Mouse (Mus musculus): Measurements from ENCODE around the gene Kcnh6. TPM values are rescaled to one million over a fixed set of nuclear protein-coding genes. Genes with fewer than 3 reads are reported as not detected.

Gene Kcnh6
- polyA plus RNA-seq, 1 experiment, result not detected

DNA sequence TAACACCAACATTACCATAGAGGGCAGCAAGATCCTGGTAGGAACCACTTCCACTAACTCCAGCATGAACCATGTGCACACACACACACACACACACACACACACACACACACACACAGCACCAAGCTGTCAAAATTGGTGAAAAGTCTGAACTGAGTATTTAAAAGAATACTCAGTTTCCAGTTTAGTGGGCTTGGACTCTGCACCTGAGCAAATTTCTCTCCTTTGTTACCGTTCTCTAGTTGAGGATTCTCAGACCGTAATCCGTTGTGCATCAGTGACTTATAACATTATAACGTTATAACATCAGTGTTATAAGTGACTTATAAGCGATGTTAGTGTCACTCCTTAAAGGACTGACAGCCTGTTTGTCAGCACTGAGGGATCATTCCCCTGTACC, 32.3 kb upstream of the Kcnh6 start:
- Histone ChIP-seq H3K9me3 (no peaks in the 10 kb centered on the region), H3K36me3 (replicated peaks; ENCODE audit: low read length) (no peaks in the 10 kb centered on the region), H3K27me3 (replicated peaks) (peaks cover 95% of the 10 kb centered on the region), H3K4me1 (no peaks in the 10 kb centered on the region), H3K4me3 (replicated peaks) (no peak overlapping the region)
- TF ChIP-seq GATA1 (IDR thresholded peaks at IDR 0.05; ENCODE audit: borderline replicate concordance, low read length), result no peak
- no peak for TF ChIP-seq FLI1 (IDR thresholded peaks at IDR 0.05; ENCODE audit: low read length)

DNA sequence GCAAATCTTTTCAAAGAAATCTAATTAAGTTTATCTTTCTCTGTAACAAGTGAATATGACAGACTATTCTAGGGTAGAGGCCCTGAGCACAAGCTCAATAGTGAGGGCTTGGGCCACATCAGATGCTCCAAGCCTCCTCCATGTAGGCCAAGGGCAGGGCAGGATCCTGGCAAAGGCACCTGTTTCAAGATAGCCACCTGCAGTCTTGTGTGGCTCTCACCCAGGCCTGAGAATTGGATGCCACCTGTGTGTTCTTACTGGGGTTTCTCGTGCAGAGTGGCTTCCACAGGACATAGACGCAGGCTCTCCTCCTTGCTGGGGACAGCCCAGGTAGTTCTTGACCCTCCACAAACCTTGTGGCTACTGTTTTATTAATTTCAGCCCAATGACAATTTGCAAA, 29.7 kb upstream of the Kcnh6 start:
- no peaks in the 10 kb centered on the region for H3K9me3 ChIP-seq
- no peaks in the 10 kb centered on the region for H3K36me3 ChIP-seq (replicated peaks; ENCODE audit: low read length)
- H3K27me3 ChIP-seq (replicated peaks), result peaks cover 91% of the 10 kb centered on the region

DNA sequence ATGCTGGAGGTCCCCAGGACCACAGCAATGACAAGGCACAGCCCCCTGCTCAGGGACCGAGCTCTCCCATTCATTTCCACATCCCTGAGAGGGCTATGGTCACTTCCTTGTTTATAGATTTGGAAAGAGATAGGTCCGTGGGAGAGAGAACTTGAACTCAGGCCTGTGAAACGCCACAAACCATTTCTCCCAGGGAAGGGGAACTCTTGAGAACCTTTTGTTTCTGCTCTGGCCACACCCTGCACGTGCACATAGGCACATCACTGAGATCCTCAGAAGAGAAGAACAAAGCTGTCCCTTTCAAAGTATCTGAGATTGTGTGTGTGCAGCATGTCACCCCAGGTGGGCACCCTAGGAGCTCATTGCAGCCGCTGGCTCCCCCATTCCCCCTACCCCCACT, 29.3 kb upstream of the Kcnh6 start:
- H3K27me3 ChIP-seq (replicated peaks), result peaks cover 89% of the 10 kb centered on the region
- no peak overlapping the region for H3K4me3 ChIP-seq (replicated peaks)
- H3K9me3 ChIP-seq, result no peaks in the 10 kb centered on the region
- no peaks in the 10 kb centered on the region for H3K36me3 ChIP-seq (replicated peaks; ENCODE audit: low read length)
- TF ChIP-seq FLI1 (IDR thresholded peaks at IDR 0.05; ENCODE audit: low read length), result no peak
- TF ChIP-seq GATA1 (IDR thresholded peaks at IDR 0.05; ENCODE audit: borderline replicate concordance, low read length), result no peak
- no peaks in the 10 kb centered on the region for H3K4me1 ChIP-seq

More for the DNA sequence above, 29.7 kb upstream of the Kcnh6 start:
- no peak overlapping the region for H3K4me3 ChIP-seq (replicated peaks)
- TF ChIP-seq GATA1 (IDR thresholded peaks at IDR 0.05; ENCODE audit: borderline replicate concordance, low read length), result no peak
- TF ChIP-seq FLI1 (IDR thresholded peaks at IDR 0.05; ENCODE audit: low read length), result no peak
- no peaks in the 10 kb centered on the region for H3K4me1 ChIP-seq

DNA sequence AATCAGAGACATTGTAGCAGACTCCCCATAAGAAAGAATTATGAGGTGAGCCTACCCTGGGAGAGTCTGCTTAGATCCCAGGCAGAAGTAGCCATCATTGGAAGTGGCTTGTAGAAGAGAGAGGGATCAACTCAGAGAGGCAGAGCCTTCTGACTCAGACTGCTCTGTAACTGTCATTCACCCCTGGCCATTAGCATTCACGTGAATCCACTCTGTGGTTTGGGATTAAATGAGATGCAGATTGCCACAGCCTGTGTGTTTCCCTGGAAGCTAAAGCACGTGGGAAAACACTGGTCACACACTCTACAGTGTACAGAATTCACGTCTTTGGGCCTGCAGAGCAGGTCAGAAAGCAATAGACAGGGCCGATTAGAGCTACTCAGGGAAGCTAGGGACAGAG, 23.5 kb upstream of the Kcnh6 start:
- no peak for TF ChIP-seq GATA1 (IDR thresholded peaks at IDR 0.05; ENCODE audit: borderline replicate concordance, low read length)

DNA sequence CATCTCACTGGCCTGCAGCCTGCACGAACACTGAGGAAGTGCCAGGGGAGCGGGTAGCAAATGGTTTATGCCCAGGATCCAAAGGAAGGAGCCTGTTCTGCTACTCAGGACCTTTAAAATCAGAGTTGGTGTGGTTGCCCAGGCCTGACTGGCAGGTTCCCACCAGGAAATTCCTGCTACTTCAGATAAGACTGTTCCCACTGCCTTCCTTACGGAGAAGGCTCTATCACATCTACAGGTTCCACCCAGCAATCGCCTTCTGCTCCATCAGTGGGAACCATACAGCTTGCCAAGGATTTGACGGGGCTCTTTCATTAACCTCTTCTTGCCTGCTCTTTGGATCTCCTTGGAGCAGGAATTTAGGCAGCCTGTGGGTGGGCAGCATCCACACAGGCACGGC, 20.5 kb upstream of the Kcnh6 start:
- no peaks in the 10 kb centered on the region for H3K36me3 ChIP-seq (replicated peaks; ENCODE audit: low read length)
- TF ChIP-seq FLI1 (IDR thresholded peaks at IDR 0.05; ENCODE audit: low read length) (no peak), GATA1 (IDR thresholded peaks at IDR 0.05; ENCODE audit: borderline replicate concordance, low read length) (no peak)
- peaks cover 19% of the 10 kb centered on the region; the same call in 1 of the 2 replicates for H3K4me1 ChIP-seq
- H3K9me3 ChIP-seq, result no peaks in the 10 kb centered on the region
- no peak overlapping the region for H3K4me3 ChIP-seq (replicated peaks)
- H3K27me3 ChIP-seq (replicated peaks), result peaks cover 79% of the 10 kb centered on the region

More for the DNA sequence above, 23.5 kb upstream of the Kcnh6 start:
- no peaks in the 10 kb centered on the region for H3K9me3 ChIP-seq
- no peak overlapping the region for H3K4me3 ChIP-seq (replicated peaks)
- peaks cover 84% of the 10 kb centered on the region for H3K27me3 ChIP-seq (replicated peaks)
- H3K36me3 ChIP-seq (replicated peaks; ENCODE audit: low read length), result no peaks in the 10 kb centered on the region
- H3K4me1 ChIP-seq, result peaks cover 18% of the 10 kb centered on the region; the same call in 1 of the 2 replicates

DNA sequence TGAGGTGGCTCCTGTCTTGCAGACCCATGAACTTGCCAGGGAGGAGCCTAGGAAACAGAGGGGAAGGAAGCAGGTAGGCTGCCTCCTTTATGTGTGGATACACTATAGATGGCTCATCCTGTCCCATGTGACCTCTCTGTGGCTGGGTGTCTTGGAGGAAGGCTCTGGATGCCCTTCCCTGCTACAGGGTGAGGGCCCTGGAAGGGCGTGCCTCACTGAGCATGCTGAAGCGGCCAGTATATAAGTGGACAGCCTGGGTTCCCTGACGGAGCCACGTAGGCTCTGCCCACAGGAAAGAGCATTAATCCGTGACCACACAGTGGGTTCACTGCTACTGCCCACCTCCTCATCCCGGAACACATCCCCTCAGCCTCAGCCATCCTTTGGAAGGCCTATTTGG, 18.5 kb upstream of the Kcnh6 start:
- H3K9me3 ChIP-seq, result no peaks in the 10 kb centered on the region
- H3K4me1 ChIP-seq, result peaks cover 19% of the 10 kb centered on the region; the same call in 1 of the 2 replicates
- H3K27me3 ChIP-seq (replicated peaks), result peaks cover 79% of the 10 kb centered on the region
- no peak overlapping the region for H3K4me3 ChIP-seq (replicated peaks)
- TF ChIP-seq FLI1 (IDR thresholded peaks at IDR 0.05; ENCODE audit: low read length) (no peak), GATA1 (IDR thresholded peaks at IDR 0.05; ENCODE audit: borderline replicate concordance, low read length) (no peak)
- H3K36me3 ChIP-seq (replicated peaks; ENCODE audit: low read length), result no peaks in the 10 kb centered on the region

DNA sequence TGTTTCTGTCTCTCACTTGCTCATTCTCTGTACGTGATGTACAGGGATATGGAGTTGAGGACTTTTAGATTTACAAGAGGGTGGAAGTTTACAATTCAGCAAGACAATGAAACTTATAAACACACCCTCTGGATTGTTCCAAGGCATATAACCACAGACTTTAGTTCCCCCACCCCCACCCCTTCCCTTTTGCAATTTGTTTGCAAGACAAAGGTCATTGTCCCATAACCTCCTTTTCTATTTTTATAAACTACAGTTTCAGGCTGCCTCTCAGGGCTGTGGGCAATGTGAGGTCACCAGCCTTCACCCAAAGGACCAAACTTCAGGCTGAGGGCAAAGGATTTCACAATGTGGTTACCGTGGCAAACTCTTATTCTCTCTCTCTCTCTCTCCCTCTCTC, 17.7 kb upstream of the Kcnh6 start:
- no peaks in the 10 kb centered on the region for H3K9me3 ChIP-seq
- H3K4me1 ChIP-seq, result peaks cover 19% of the 10 kb centered on the region; the same call in 1 of the 2 replicates
- TF ChIP-seq GATA1 (IDR thresholded peaks at IDR 0.05; ENCODE audit: borderline replicate concordance, low read length) (no peak), FLI1 (IDR thresholded peaks at IDR 0.05; ENCODE audit: low read length) (no peak)
- no peaks in the 10 kb centered on the region for H3K36me3 ChIP-seq (replicated peaks; ENCODE audit: low read length)
- peaks cover 79% of the 10 kb centered on the region for H3K27me3 ChIP-seq (replicated peaks)
- no peak overlapping the region for H3K4me3 ChIP-seq (replicated peaks)

DNA sequence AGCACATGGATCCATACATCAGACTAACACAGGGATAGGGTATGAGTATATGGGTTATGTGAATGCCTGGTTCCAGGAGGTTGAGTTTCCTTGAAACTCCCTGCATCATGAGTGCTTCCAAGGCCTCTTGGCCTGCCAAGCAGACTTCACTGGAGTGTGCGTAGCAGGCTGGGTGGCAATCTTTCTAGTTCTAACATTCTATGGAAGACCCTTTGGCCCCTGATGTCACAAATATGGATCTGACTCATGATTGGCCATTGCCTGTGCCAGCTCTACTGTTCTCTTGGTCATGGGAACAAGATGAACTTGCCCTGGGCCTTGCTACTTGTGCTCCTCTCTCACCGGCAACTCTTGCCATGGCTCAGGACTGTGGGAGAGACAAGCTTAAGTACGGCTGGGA, 13.5 kb upstream of the Kcnh6 start, which contains the start of gene Ace3:
Gene Ace3, plus strand, starts transcription at position 301 of the 400 bp plus-strand sequence.
- TF ChIP-seq FLI1 (IDR thresholded peaks at IDR 0.05; ENCODE audit: low read length) (no peak), GATA1 (IDR thresholded peaks at IDR 0.05; ENCODE audit: borderline replicate concordance, low read length) (no peak)
- no peak within 1 kb of the TSS for H3K4me3 ChIP-seq (replicated peaks)

DNA sequence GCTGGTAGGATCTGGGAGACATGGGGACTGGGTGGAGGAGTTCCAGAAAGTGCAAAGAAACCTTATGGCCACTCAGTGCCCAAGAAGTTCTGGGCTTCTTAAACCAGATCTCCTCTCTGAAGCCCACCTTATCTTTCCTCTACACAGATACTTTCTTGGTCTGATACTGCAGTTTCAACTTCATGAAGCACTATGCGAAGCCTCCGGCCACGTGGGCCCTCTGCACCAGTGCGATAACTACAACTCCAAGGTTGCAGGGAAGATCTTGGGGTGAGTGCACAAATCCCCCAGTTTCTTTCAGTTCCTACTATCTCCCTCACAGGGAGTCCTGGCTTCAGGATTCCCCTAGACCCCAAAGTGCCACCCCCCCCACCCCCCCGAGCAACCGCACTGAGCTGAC, 7.9 kb upstream of the Kcnh6 start:
- H3K4me3 ChIP-seq (replicated peaks), result no peak overlapping the region
- H3K9me3 ChIP-seq, result no peaks in the 10 kb centered on the region
- peaks cover 72% of the 10 kb centered on the region for H3K27me3 ChIP-seq (replicated peaks)
- H3K36me3 ChIP-seq (replicated peaks; ENCODE audit: low read length), result no peaks in the 10 kb centered on the region
- no peak for TF ChIP-seq FLI1 (IDR thresholded peaks at IDR 0.05; ENCODE audit: low read length)
- no peak for TF ChIP-seq GATA1 (IDR thresholded peaks at IDR 0.05; ENCODE audit: borderline replicate concordance, low read length)
- H3K4me1 ChIP-seq, result no peaks in the 10 kb centered on the region

More for the DNA sequence above, 13.5 kb upstream of the Kcnh6 start, which contains the start of gene Ace3:
- Histone ChIP-seq H3K4me1 (peaks cover 2% of the 10 kb centered on the region; the same call in 1 of the 2 replicates), H3K36me3 (replicated peaks; ENCODE audit: low read length) (no peaks in the 10 kb centered on the region), H3K9me3 (no peaks in the 10 kb centered on the region), H3K27me3 (replicated peaks) (peaks cover 77% of the 10 kb centered on the region)

DNA sequence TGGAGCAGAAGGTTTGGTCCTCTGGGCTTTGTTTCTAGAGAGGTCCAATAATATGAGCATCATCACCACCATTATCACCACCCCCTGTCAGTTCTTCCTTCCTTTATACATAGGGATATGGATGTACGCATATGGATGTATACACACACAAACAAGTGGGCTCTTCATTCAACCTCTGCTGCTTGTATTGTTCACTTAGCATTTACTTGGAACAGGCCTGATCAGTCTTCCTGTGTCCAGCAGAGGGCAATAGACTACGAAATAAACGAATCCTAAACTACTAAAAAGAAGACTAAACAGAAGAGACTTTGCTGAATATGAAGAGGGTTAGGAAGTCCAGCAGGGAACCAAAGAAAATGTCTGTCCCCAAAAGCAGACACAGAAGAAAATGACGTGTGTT, 6.2 kb upstream of the Kcnh6 start:
- H3K27me3 ChIP-seq (replicated peaks), result peaks cover 71% of the 10 kb centered on the region

DNA sequence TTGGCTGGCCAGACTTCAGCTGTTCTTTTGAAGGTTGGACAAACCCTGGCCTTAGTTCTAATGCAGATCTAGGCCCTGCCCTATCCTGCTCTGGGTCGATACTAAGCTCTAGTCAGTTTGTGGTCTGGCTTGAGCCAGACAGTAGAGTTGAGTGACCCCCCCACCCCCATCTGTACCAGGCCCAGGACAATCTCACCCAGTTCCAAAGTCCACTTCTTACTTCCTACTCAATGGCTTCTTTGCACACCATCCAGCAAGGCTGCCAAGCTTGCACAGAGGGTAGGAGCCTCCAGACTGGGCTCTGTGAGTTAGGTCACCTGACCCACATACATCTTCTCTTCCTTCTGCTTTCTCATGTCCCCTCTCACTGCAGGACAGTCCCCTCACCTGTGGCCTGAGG, 3.3 kb upstream of the Kcnh6 start:
- Histone ChIP-seq H3K9me3 (no peaks in the 10 kb centered on the region), H3K36me3 (replicated peaks; ENCODE audit: low read length) (no peaks in the 10 kb centered on the region), H3K4me1 (peaks cover 7% of the 10 kb centered on the region), H3K27me3 (replicated peaks) (peaks cover 66% of the 10 kb centered on the region), H3K4me3 (replicated peaks) (no peak overlapping the region)
- TF ChIP-seq FLI1 (IDR thresholded peaks at IDR 0.05; ENCODE audit: low read length) (no peak), GATA1 (IDR thresholded peaks at IDR 0.05; ENCODE audit: borderline replicate concordance, low read length) (no peak)

More for the DNA sequence above, 6.2 kb upstream of the Kcnh6 start:
- H3K36me3 ChIP-seq (replicated peaks; ENCODE audit: low read length), result no peaks in the 10 kb centered on the region
- no peaks in the 10 kb centered on the region for H3K9me3 ChIP-seq
- H3K4me1 ChIP-seq, result no peaks in the 10 kb centered on the region
- no peak for TF ChIP-seq GATA1 (IDR thresholded peaks at IDR 0.05; ENCODE audit: borderline replicate concordance, low read length)
- no peak for TF ChIP-seq FLI1 (IDR thresholded peaks at IDR 0.05; ENCODE audit: low read length)
- H3K4me3 ChIP-seq (replicated peaks), result no peak overlapping the region

All from megakaryocyte, embryonic 14.5 days (primary cell).